Mouse (Mus musculus) liver, embryonic 14.5 days (tissue): ENCODE data around the gene Usp43.

Experiments
- CTCF ChIP-seq: IDR thresholded peaks from 2 replicates; pipeline ENCODE4 v1.5.1; 2016; ENCODE audit warnings: antibody characterized with exemption, low read depth, control low read depth
- EP300 ChIP-seq: IDR thresholded peaks from 2 replicates; pipeline ENCODE4 v1.6.1; 2016; ENCODE audit warnings: antibody characterized with exemption, low read depth

GRCm38 (mm10) chr11:67921827-67922754, at the start of gene Usp43:
- TF ChIP-seq EP300 (no peak), CTCF (no peak)
